Mouse (Mus musculus): ENCODE measurements around the gene Mvb12b. TPM values are rescaled to one million over a fixed set of nuclear protein-coding genes. Genes with fewer than 3 reads are reported as not detected.

Gene Mvb12b
- polyA plus RNA-seq, 1 experiment: 13.6 TPM

GRCm38 (mm10) chr2:33826777-33827176 lies 61.0 kb downstream of the Mvb12b start:
- Histone ChIP-seq H3K27me3 (ENCODE audit: control insufficient read depth, insufficient read depth, low read length) (no peaks in the 10 kb centered on the region), H3K36me3 (ENCODE audit: control insufficient read depth, insufficient read depth, low read length) (no peaks in the 10 kb centered on the region), H3K4me1 (ENCODE audit: control insufficient read depth, insufficient read depth, insufficient read length) (peaks cover 2% of the 10 kb centered on the region; the same call in 1 of the 2 replicates), H3K4me3 (ENCODE audit: extremely low read depth, insufficient read depth, insufficient read length) (no peak overlapping the region), H3K27ac (ENCODE audit: insufficient read depth, low read length) (no peak overlapping the region)
- DNase-seq (ENCODE audit: low read depth in 1 of 2, low spot score in 2 of 2): no peak
- TF ChIP-seq CTCF (IDR thresholded peaks at IDR 0.05; ENCODE audit: extremely low read depth, insufficient read depth, insufficient read length, insufficient replicate concordance): no peak
- TF ChIP-seq POLR2A (IDR thresholded peaks at IDR 0.05; ENCODE audit: low read depth, low read length): no peak
- 84% methylated on average over 6 of the region's 6 CpGs for WGBS

DNA sequence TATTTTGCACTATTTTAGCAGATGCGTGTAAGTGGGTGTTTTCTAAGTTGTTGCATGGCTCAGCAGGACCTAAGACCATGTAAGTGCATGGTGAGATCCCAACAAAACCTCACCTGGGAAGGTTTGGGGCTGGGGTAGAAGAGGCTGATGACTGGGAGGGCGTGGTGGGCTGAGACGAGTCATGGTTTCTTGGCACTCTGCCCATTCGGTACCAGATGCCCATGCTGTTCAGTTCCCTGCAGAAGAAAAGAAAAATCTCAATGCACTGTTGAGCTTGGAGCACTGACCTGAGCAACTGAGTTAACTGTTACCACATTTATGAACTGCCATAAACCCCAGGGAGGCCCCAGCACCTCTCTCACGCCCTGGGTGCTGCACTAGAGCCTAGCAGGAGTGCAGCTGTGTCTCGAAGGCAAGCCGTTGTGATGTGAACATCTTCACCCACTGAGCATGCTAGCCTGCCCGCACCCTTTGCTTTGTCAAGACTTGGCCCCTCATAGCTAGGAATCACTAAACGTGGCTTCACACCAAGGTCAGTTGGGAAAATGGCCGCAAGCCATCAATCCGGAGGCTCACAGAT lies 62.7 kb downstream of the Mvb12b start:
- no peaks in the 10 kb centered on the region for H3K27me3 ChIP-seq (ENCODE audit: control insufficient read depth, insufficient read depth, low read length)
- H3K4me1 ChIP-seq (ENCODE audit: control insufficient read depth, insufficient read depth, insufficient read length): peaks cover 2% of the 10 kb centered on the region; the same call in 1 of the 2 replicates
- H3K4me3 ChIP-seq (ENCODE audit: extremely low read depth, insufficient read depth, insufficient read length): no peak overlapping the region
- no peak overlapping the region for H3K27ac ChIP-seq (ENCODE audit: insufficient read depth, low read length)
- no peak for DNase-seq (ENCODE audit: low read depth in 1 of 2, low spot score in 2 of 2)
- WGBS: 81% methylated on average over 11 of the region's 11 CpGs
- no peak for TF ChIP-seq CTCF (IDR thresholded peaks at IDR 0.05; ENCODE audit: extremely low read depth, insufficient read depth, insufficient read length, insufficient replicate concordance)
- TF ChIP-seq POLR2A (IDR thresholded peaks at IDR 0.05; ENCODE audit: low read depth, low read length): no peak
- H3K36me3 ChIP-seq (ENCODE audit: control insufficient read depth, insufficient read depth, low read length): no peaks in the 10 kb centered on the region

DNA sequence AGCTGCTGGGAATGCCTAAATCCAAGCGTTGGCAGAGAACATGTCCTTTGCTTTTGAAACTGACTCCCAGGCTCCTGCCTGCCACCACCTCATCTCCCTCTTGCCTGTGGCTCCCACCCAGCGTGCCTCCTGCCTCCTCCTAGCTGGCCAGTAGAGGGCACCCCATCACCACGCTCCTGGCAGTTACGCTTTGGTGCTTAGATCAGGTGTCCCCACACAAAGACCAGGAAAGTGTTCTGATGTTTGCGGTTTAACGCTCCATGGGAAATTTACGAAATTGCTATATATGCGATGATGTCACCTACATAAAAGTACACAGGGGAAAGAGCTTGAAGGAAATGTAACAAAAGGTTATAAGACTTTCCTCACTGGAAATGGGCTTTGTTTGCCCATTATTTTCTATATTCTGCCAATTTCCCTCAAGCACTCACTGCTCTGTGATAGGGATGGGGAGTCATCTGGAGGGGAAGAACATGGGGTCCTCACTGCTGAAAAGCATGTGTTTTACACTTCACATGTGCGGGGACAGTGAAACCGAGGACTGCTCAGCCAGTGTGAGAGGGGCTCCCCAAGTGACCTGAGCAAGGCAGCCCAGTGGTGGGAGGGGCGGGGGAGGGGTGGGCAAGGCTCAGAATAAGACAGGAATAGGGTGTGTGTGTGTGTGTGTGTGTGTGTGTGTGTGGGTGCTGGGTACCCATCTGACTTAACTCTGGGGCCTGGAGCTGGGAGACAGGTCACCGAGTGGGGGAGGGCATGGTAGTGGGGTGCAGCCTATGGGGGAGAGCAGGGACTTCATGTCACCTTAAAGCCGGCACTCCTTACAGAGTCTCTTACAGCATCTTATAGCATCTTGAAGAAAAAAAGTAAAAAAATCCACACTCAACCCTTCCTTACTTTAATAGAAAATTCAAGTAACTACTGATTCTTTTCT lies 65.8 kb downstream of the Mvb12b start:
- H3K4me3 ChIP-seq (ENCODE audit: extremely low read depth, insufficient read depth, insufficient read length): no peak overlapping the region
- WGBS: 29% methylated on average over 13 of the region's 13 CpGs
- H3K4me1 ChIP-seq (ENCODE audit: control insufficient read depth, insufficient read depth, insufficient read length): peaks cover 5% of the 10 kb centered on the region; the same call in 1 of the 2 replicates
- no peak overlapping the region for H3K27ac ChIP-seq (ENCODE audit: insufficient read depth, low read length)
- peak; percentile 49 to 77 for DNase-seq (ENCODE audit: low read depth in 1 of 2, low spot score in 2 of 2)
- TF ChIP-seq POLR2A (IDR thresholded peaks at IDR 0.05; ENCODE audit: low read depth, low read length) (no peak), CTCF (IDR thresholded peaks at IDR 0.05; ENCODE audit: extremely low read depth, insufficient read depth, insufficient read length, insufficient replicate concordance) (peak; percentile 98)
- H3K27me3 ChIP-seq (ENCODE audit: control insufficient read depth, insufficient read depth, low read length): no peaks in the 10 kb centered on the region
- H3K36me3 ChIP-seq (ENCODE audit: control insufficient read depth, insufficient read depth, low read length): no peaks in the 10 kb centered on the region

DNA sequence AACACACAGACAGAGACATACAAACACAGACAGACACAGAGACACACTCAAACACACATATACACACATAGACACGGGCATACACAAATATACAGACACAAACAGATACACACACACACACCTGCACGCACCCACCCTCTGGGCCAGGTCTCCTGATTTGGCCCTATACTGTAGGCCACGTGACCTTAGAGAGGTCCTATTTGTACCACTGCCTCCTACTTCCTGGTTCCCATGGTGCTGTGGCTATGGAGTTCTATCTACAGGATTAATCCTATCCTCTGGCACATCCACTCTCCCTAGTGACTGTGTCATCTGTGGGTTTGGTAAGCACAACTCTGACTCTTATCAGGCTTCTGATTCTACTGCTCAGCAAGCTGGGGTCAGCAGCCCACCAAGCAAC lies 67.3 kb downstream of the Mvb12b start:
- Histone ChIP-seq H3K27me3 (ENCODE audit: control insufficient read depth, insufficient read depth, low read length) (no peaks in the 10 kb centered on the region), H3K4me1 (ENCODE audit: control insufficient read depth, insufficient read depth, insufficient read length) (peaks cover 8% of the 10 kb centered on the region; the same call in 1 of the 2 replicates), H3K4me3 (ENCODE audit: extremely low read depth, insufficient read depth, insufficient read length) (no peak overlapping the region), H3K27ac (ENCODE audit: insufficient read depth, low read length) (no peak overlapping the region), H3K36me3 (ENCODE audit: control insufficient read depth, insufficient read depth, low read length) (no peaks in the 10 kb centered on the region)
- DNase-seq (ENCODE audit: low read depth in 1 of 2, low spot score in 2 of 2): no peak
- 95% methylated on average over 3 of the region's 3 CpGs for WGBS
- TF ChIP-seq POLR2A (IDR thresholded peaks at IDR 0.05; ENCODE audit: low read depth, low read length): no peak
- TF ChIP-seq CTCF (IDR thresholded peaks at IDR 0.05; ENCODE audit: extremely low read depth, insufficient read depth, insufficient read length, insufficient replicate concordance): no peak

- Histone ChIP-seq H3K27me3 (ENCODE audit: control insufficient read depth, insufficient read depth, low read length) (no peaks in the 10 kb centered on the region), H3K36me3 (ENCODE audit: control insufficient read depth, insufficient read depth, low read length) (no peaks in the 10 kb centered on the region), H3K27ac (ENCODE audit: insufficient read depth, low read length) (no peak overlapping the region), H3K4me1 (ENCODE audit: control insufficient read depth, insufficient read depth, insufficient read length) (peaks cover 8% of the 10 kb centered on the region; the same call in 1 of the 2 replicates), H3K4me3 (ENCODE audit: extremely low read depth, insufficient read depth, insufficient read length) (no peak overlapping the region)
- DNase-seq (ENCODE audit: low read depth in 1 of 2, low spot score in 2 of 2): no peak
- WGBS: 94% methylated on average over 5 of the region's 5 CpGs
- TF ChIP-seq POLR2A (IDR thresholded peaks at IDR 0.05; ENCODE audit: low read depth, low read length) (no peak), CTCF (IDR thresholded peaks at IDR 0.05; ENCODE audit: extremely low read depth, insufficient read depth, insufficient read length, insufficient replicate concordance) (no peak)
Measured at GRCm38 (mm10) chr2:33820037-33820436, 67.7 kb downstream of the Mvb12b start.

- no peak for TF ChIP-seq CTCF (IDR thresholded peaks at IDR 0.05; ENCODE audit: extremely low read depth, insufficient read depth, insufficient read length, insufficient replicate concordance)
- TF ChIP-seq POLR2A (IDR thresholded peaks at IDR 0.05; ENCODE audit: low read depth, low read length): no peak
- DNase-seq (ENCODE audit: low read depth in 1 of 2, low spot score in 2 of 2): no peak
- peaks cover 8% of the 10 kb centered on the region; the same call in 1 of the 2 replicates for H3K4me1 ChIP-seq (ENCODE audit: control insufficient read depth, insufficient read depth, insufficient read length)
- H3K27me3 ChIP-seq (ENCODE audit: control insufficient read depth, insufficient read depth, low read length): no peaks in the 10 kb centered on the region
- no peak overlapping the region for H3K4me3 ChIP-seq (ENCODE audit: extremely low read depth, insufficient read depth, insufficient read length)
- H3K27ac ChIP-seq (ENCODE audit: insufficient read depth, low read length): no peak overlapping the region
- WGBS: 76% methylated on average over 2 of the region's 2 CpGs
- no peaks in the 10 kb centered on the region for H3K36me3 ChIP-seq (ENCODE audit: control insufficient read depth, insufficient read depth, low read length)
Measured at GRCm38 (mm10) chr2:33818385-33818784, 69.4 kb downstream of the Mvb12b start.
